Mouse (Mus musculus): ENCODE measurements around the gene Sqstm1. TPM values are rescaled to one million over a fixed set of nuclear protein-coding genes. Genes with fewer than 3 reads are reported as not detected.
A peak's percentile ranks its signal among the peaks of the same experiment; 100 is the strongest.

The Sqstm1 gene
- total RNA-seq, 2 experiments from 2014 or later = 356 to 381 TPM

DNA sequence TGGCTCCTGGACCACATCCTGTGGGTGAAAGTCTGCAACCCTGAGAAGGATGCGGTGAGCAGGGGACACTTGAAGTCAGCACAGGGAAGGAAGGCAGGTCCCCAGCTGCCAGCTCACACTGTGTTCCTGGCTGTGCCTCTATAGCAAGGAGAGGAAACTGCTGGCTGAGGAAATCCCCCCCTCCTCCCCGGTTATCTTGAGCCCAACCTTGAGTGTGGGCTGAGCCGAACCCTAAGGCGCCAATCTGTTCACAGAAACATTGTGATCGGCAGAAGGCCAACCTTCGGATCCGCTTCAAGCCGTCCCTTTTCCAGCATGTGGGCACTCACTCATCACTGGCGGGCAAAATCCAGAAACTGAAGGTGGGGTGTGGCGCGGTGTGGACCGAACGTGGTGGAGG, 22.4 kb upstream of the Sqstm1 start:
- no peak for DNase-seq (ENCODE audit: extremely low spot score in 1 of 2, low spot score in 2 of 2)
- intact Hi-C loops (cut with DNase I) = loop anchor here (5.0 kb wide), 1 partner anchor 59 kb away; the partner anchor contains the start of gene Maml1

DNA sequence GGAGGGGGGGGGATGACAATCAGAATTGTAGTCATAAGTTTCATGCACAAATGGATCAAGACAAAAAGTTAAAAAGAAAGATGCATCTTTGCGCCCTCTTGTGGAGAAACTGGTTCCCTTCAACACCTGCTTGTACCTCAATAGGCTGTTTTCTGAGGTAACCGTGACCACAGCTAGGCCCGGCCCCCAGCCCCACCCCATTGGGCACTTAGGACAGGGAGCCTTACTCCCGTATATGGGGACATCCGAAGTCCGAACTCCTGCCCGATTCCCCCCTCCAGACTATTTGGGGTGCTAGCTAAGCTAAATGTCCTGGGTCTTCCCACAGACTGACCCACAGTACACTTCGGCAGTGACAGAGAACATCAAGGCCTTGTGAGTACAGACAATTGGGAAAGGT, 20.8 kb upstream of the Sqstm1 start:
- intact Hi-C loops (cut with DNase I) = loop anchor here (5.0 kb wide), 1 partner anchor 61 kb away; the partner anchor contains the start of gene Maml1
- DNase-seq (ENCODE audit: extremely low spot score in 1 of 2, low spot score in 2 of 2) = peak in 1 of 2 experiments; percentile 61

DNA sequence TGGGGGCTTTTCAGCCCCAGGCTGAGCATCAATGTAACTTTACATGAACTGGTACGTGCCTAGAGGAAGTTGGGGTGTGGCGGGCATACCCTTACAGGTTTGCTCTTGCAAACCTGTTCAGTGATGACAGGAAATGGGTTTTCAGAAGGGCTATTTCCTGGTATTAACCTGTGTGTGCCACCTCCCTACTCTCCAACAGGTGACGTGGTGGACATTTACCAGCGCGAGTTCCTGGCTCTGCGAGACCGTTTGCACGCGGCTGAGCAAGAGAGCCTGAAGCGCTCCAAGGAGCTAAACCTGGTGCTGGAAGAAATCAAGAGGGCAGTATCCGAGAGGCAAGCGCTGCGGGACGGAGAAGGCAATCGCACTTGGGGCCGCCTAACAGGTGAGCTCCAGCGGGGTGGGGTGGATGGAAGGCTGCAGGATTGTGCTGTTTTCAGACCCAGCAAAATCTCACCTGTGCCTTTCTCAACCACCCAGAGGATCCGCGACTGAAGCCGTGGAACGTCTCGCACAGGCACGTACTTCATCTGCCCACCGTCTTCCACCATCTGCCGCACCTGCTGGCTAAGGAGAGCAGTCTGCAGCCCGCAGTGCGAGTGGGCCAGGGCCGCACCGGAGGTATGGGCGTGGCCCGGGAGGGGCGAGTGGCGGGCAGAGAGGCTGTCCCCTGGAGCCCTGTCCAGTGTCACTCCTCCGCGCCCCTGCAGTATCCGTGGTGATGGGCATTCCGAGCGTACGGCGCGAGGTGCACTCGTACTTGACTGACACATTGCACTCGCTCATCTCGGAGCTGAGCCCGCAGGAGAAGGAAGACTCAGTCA, 20.1 kb upstream of the Sqstm1 start:
- intact Hi-C loops (cut with DNase I) = loop anchor here (5.0 kb wide), 1 partner anchor 62 kb away; the partner anchor contains the start of gene Maml1
- DNase-seq (ENCODE audit: extremely low spot score in 1 of 2, low spot score in 2 of 2) = peak in 1 of 2 experiments; percentile 46

DNA sequence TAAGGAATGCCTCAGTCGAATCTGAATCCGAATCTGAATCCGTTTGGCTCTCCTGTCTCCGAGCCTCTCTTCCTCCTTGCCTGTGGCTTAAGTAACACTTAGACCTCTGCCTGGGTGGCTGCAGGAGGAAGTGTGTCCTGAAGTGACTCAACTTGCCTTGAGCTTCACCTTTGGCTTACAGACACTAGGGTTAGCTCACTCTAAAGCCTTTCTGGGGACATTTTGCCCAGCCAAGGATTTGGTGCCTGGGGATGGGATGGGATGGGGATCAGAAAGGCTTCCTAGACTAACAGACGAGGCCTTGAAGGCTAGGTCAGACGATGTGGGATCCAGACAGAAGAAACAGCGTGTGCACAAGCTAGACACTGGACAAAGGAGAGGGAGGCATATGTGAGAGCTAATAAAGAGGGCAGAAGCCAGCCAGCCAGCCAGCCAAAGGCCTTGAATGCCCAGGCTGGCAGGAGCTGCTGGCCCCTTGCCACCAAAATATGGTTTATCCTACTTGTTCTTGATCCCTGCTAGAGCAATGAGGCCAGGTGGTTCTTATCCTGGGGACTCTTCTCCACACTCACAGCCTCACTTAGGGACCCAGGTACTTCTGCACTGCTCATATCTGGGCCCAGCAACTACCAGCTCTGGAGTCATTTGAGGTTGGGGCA, 18.8 kb upstream of the Sqstm1 start:
- intact Hi-C loops (cut with DNase I) = no loop called here
- no peak for DNase-seq (ENCODE audit: extremely low spot score in 1 of 2, low spot score in 2 of 2)

DNA sequence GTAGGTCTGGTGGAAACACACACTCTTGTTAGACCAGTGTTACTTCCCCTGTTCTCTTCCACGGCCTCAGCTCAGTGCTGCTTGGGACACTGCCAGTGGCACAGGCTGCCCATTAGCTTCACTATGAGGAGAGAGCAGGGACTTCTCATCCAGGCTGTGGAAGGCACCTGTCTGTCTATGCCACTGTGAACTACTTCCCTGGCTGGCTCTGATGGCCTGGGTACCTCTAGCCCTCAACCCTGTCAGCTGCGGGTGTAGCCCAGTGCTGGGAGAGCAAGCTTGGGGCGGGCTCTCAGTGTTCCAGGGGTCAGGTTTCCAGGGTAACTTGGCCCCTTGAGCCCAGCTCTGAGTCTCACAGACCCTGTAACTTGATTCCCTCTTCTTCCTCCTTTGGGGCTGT, 18.1 kb upstream of the Sqstm1 start:
- DNase-seq (ENCODE audit: extremely low spot score in 1 of 2, low spot score in 2 of 2) = no peak
- intact Hi-C loops (cut with DNase I) = no loop called here

DNA sequence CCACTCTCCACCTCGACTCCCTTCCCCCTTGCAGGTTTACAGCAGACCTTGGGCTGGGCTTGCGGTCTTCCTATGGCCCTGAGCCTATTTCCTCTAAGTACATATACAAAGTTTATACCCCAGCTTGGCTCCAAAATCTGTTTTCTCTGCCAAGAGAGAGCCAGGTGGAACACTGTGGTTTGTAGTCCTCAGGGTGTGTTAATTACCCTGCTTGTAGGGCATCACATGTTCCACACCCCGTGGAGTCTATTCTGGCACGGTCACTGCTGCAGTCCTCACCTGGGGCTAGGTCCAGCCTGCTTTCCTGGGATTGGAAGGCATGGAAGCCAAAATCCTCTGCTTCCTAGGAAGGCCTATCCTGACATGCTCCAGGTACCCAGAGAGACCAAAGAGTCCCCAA, 17.1 kb upstream of the Sqstm1 start:
- intact Hi-C loops (cut with DNase I) = no loop called here
- DNase-seq (ENCODE audit: extremely low spot score in 1 of 2, low spot score in 2 of 2) = no peak

DNA sequence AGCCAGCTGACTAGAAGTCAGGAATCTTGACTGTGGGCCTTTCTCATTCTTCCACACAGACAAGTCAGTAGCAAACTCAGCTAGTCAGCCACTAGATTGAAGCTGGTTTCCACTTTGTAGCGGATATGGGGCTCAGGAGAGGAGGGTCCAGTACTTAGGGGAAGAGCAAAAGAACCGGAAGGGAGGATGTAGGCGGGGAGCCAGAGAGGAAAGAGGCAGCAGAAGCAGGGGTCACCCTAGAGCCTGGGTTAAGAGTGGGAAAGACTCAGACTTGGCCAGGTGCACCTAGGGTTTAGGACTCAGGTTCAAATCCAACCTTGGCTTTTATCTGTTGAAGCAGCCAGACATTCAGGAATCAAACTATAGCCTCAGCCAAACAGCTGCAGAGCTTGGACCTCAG, 16.6 kb upstream of the Sqstm1 start:
- intact Hi-C loops (cut with DNase I) = no loop called here
- peak in 1 of 2 experiments; percentile 43 for DNase-seq (ENCODE audit: extremely low spot score in 1 of 2, low spot score in 2 of 2)

DNA sequence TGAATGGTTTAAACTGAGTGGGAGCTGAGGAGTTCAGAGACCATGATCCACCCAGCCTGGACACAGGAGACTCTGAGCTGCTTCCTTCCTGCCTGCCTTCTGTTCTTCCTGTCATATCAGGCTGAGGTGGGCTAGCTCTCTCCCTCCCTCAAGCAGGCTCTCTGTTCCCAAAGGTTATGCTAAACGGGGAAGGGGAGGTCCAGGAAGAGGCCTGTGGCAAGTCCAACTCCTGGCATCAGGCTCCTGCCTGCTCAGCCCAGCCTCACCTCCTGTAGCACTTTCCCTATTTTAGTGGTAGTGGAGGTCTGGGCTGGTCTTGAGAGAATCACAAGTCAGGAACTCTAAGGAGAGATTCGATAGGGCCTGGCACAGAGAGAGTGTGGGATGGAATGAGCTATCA, 15.8 kb upstream of the Sqstm1 start:
- DNase-seq (ENCODE audit: extremely low spot score in 1 of 2, low spot score in 2 of 2) = peak in 1 of 2 experiments; percentile 18
- intact Hi-C loops (cut with DNase I) = no loop called here

DNA sequence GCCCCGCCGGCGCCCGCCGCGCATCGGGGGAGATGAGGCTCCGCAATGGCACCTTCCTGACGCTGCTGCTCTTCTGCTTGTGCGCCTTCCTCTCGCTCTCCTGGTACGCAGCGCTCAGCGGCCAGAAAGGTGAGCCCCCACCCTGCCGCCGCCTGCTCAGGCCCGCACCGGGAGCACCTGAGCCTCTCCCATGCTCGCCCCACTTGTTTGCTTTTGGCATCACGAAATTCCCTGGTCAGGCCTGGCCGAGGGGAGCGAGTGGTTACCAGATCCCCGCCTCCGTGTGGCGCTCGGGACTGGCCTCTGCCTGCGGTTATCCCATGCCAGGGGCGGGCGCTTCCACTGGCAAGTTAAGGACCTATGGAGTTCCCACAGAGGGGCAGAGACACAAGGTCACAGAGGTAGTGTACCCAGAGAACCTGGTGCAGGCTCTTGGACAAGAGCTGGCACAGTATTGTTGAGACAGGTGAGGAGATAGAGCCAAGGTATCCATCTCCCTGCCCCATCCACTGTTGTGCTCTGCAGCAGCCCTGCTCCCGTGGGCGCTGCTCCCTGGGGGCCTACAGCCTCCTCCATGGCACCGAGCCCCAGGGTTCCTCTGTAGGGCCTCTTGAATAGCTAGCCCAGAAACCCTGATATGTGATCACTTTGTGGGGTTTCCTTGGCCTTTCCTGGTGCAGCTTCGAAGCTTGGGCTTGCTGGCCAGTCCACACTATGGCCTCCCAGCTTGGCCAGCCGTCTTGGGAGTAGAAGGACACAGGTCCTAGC, 15.2 kb upstream of the Sqstm1 start:
- peak in 1 of 2 experiments; percentile 65 for DNase-seq (ENCODE audit: extremely low spot score in 1 of 2, low spot score in 2 of 2)
- intact Hi-C loops (cut with DNase I) = no loop called here

DNA sequence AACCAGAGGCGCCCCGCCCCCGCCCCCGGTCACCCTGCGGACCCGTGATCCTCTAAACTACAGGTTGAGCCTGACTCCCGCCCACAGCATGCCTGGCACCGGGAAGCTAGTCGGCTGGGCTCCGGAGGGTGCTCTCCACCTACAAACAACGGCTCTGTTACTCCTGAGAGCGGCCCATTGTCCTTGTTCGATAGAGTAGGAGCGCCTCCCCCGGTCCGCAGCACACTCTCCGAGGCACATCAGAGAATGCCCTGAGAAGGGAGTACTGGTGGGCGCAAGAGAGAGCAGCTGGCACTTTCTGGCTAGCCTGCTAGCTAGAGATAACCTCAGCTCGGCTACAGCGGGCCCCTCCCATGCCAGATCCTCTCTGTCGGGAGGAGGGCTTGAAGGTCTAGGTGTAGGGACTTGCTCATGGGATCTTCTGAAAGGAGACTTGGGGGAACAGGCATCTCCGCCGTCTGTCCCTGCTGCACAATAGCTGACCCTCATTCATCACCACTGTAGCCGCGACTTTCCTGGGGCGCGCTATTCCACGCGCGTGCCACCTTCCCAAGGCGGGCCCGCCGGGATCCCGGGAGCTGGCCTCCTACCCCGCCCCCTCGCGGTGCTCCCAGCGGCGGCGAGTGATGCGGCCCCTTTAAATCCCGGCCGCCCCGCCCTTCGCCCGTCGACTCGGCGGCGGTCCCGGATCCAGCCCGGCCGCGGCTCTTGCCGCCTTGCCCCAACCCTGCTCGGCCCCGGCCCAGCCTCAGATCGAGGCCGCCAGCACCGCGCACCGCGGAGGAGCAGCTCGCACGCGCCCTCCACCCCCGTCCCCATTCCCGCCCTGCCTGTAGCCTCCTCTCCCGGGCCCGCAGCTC, 14.3 kb upstream of the Sqstm1 start:
- DNase-seq (ENCODE audit: extremely low spot score in 1 of 2, low spot score in 2 of 2) = peak; percentile 69 to 92
- intact Hi-C loops (cut with DNase I) = no loop called here

DNA sequence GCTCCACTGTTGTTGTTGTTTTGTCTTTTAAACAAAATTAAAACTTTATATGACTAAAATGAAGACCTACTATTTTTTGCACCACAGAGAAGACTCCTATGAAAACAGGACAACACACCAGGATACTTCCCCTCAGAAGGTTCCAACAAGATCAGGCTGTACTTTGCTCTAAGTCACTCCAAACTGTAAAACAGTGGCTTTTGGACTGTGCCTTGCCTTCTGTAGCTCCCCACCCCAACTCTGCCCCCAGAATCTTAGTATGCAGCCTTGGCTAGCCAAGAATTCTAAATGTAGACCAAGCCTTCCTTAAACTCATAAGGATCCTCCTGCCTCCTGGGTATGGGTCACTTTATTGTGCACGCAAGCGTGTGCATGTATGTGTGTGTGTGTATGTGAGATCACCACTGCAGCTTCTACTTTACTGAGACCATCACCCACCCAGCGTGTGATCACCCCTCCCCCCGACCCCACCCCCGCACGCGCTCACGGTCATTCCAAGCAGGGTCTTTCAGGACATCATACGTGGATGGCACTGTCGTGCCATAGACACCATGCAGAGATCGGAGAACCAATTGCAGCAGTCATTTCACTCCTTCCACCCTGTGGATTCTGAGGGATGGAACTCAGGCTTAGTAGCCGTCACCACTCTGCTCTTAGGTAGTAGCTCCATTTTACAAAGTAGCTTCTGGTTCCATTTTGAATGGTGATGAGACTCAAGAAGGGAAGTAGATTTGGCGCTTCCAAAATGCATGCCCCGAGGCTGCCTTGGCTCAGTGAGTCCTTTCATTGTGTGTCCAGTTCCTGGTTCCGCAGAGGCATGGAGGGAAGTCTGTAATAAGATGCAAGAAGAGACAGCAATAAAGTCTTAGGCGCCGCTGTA, 13.4 kb upstream of the Sqstm1 start:
- intact Hi-C loops (cut with DNase I) = no loop called here
- DNase-seq (ENCODE audit: extremely low spot score in 1 of 2, low spot score in 2 of 2) = peak in 1 of 2 experiments; percentile 21

DNA sequence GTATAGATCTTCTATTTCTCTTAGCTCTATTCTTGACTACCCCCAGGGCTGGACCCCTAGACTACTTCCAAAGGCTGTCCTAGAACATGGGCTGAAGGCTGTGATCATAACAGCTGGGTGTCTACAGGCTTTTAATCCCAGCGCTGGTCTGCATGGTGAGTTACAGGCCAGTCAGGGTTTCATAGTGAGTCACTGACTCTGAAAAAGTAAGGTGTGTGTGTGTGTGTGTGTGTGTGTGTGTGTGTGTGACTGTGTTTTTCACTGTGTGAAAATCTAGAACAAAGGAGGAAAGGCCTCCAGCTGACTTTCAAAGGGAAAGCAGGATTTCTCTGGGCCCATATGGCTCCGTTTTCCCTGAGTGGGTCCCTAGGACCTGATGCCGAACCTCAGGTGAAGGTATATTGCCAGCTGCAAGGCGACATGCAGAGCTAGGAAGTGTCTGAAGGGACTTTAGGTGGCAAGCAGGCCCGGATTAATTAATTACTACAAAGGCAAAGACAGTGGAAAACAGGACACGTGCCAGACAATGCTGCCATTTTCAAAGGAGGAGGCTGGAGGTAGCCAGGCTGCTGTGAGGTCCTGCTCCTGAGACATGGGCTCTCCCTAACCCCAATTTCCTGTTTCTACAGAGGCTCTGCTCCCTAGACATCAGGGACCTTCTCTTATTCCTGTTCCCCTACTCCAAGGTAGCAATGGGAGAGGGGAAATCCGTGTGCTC, 12.1 kb upstream of the Sqstm1 start:
- DNase-seq (ENCODE audit: extremely low spot score in 1 of 2, low spot score in 2 of 2) = no peak
- intact Hi-C loops (cut with DNase I) = no loop called here

DNA sequence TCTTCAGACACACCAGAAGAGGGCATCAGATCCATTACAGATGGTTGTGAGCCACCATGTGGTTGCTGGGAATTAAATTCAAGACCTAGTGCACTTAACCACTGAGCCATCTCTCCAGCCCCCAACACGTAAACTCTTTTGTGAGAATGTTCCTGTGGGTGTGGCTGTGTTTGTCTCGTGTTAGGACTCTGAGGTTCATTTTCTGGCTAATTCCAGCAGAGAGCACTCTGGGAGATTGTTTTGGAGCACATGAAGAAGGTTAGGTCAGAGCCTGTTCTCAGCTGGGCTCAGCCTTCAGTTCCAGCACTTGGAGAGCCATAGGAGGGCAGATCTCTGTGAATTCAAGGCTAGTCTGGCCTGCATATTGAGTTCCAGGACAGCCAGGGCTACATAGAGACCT, 9.2 kb upstream of the Sqstm1 start:
- intact Hi-C loops (cut with DNase I) = no loop called here
- DNase-seq (ENCODE audit: extremely low spot score in 1 of 2, low spot score in 2 of 2) = peak in 1 of 2 experiments; percentile 10

DNA sequence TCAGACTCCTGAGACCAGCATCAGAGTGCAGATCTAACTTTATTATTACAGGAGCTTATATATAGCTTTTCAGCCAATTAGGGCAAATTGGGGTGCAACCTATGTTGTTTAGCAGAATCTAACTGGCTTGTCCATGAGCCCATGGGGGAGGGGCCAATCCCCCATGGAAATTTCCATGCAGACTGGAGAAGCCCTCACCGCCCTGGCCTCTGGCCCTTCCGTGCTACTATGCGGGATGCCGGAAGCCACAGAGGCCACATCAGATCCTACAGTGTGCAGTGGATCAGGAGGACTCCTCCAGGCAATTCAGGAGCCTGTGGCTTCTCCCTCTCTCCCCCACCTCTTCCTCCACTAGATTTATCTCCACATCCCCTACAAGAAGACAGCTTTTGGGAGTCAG, 7.2 kb upstream of the Sqstm1 start:
- peak in 1 of 2 experiments; percentile 82 for DNase-seq (ENCODE audit: extremely low spot score in 1 of 2, low spot score in 2 of 2)
- intact Hi-C loops (cut with DNase I) = no loop called here

DNA sequence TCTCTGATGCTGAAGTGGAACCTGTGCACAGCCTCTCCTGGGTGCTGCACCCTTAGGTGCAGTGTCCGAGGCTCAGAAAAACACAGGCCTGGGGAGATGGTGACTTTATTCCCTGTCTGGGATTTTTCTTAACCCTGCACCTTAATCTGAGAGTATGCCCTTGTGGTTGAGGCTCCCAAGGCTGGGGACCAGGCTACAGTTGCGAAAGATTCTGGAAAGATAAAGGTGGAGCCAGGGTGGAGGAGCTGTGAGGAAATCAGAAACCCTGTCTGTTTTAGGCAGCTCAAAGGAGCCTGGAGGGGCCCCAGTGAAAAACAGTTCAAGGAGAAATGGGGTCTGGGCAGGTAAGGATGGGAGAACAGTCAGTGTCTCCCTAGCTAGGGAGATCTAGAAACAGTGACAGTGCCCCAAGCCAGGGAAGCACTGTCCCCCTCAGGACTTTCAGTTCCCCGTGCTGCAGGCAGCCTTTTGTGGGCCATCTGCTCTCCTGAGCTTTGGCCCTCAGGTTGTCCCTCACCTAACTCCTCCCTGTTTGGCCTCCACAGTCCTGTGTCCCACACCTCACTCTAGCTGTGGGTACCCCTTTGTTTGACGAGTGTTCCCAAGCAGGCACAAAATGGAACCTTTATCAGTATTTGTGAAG, 6.2 kb upstream of the Sqstm1 start:
- intact Hi-C loops (cut with DNase I) = no loop called here
- DNase-seq (ENCODE audit: extremely low spot score in 1 of 2, low spot score in 2 of 2) = peak in 1 of 2 experiments; percentile 11

DNA sequence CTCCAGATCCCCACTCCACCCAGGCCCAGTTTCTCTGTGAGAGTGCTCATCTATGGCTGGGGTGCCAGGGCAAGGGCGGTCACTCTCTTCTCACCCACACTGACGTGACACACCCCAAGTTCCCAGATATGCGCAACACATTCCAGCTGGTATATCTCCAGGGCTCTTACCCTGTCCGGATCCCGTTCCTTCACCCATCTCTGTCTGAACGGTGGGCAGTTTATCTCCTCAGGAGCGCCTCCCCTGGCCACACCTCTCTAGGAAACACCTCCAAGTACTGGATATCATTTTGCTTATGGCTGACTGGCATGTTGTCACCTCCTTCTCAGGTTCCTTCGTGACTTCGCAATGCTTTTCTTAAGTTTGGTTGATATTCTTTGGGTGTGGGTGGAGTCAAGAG, 5.0 kb upstream of the Sqstm1 start:
- intact Hi-C loops (cut with DNase I) = no loop called here
- no peak for DNase-seq (ENCODE audit: extremely low spot score in 1 of 2, low spot score in 2 of 2)

DNA sequence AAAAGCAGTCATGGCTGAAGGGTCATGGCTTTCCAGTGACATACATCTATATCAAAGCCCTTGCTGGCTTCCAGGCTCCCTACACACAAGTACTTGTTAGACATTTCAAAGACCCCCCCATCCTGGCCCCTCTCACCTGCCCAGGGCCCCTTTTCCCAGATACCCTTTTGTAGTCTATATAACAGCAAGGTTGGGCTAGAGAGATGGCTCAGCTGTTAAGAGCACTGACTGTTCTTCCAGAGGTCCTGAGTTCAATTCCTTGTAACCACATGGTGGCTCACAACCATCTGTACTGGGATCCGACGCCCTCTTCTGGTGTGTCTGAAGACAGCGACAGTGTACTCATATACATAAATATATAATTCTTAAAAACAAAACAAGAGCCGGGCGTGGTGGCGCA, 4.0 kb upstream of the Sqstm1 start:
- intact Hi-C loops (cut with DNase I) = no loop called here
- no peak for DNase-seq (ENCODE audit: extremely low spot score in 1 of 2, low spot score in 2 of 2)
